Mouse (Mus musculus): Measurements from ENCODE around the gene Thrsp. TPM values are rescaled to one million over a fixed set of nuclear protein-coding genes. Genes with fewer than 3 reads are reported as not detected.
"Not testable (repeated sequence)": the region's sequence is repeated elsewhere in the genome, so short reads cannot be mapped to it uniquely, and the experiment has no call there.

Thrsp gene
- polyA plus RNA-seq (2012; ENCODE audit: insufficient read depth, insufficient read length, missing spikeins): not detected in 2 replicates

DNA sequence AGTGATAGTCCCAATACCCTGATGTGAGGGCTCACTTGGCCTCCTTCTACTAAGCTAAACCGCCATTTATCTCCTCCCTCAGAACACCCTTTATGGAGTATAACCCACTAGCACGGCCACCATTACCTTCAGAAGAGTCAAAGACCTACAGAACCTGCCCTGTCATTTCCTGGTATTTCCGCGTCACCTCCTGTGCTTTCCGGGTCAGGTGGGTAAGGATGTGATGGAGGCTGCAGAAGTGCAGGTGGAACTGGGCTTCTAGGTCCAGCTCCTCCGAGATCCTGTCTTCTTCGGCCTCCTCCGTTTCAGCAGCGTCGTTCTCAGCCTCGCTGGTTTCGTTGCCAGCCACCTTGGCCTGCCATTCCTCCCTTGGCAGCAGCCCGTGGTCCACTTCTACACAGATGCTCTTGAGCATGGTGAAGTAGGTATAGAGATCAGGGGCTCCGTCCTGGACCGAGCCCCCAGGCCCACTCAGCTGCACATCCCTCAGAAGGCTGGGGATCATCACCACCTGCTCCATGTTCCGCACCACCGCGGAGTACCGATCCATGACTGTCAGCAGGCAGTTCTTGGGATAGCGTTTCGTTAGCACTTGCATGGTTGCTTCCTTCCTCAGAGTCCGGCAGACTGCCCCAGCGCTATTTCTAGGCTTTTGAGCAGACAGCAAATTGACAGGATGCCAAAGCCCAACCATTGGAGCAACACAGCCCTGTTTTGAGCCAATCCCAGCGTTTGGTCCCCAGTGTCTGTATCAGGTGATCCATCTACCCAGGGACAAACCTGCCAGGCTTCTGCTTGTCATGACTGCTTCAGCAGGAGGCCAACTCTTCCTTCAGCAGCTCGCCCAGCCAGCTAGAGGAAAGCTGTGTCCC is at the start of gene Thrsp:
Gene Thrsp, minus strand, starts transcription at position 825 of the 872 bp plus-strand sequence.
- Histone ChIP-seq H3K27ac (ENCODE audit: insufficient read depth, low read depth, low read length) (no peak within 1 kb of the TSS), H3K4me1 (ENCODE audit: control insufficient read depth, insufficient read depth, low read length) (peaks cover 8% of the 10 kb centered on the region), H3K4me3 (ENCODE audit: insufficient read depth, low read length) (no peak within 1 kb of the TSS)
- no peak for TF ChIP-seq POLR2A (IDR thresholded peaks at IDR 0.05; ENCODE audit: borderline replicate concordance, low read depth, low read length)
- TF ChIP-seq CTCF (IDR thresholded peaks at IDR 0.05; ENCODE audit: low read depth, low read length): no peak

DNA sequence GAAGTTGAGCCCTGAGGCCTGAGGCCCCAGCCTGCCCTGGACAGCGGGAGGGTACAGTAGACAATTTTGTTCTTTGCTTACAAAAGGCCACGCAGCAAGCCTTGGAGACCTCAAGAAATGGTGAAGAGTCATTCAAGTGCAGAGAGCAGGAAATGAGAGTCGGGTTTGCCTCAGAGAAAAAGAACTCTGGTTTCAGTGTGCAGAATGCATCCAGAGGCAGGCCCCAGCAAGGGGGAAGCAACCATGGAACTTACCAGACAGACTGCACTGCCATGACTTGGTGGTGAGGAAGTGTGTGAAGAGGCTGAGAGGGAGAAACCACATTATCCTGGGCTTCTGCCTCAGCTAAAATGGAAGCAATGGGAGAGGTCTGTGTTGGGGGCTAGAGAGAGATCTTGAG is 38.0 kb upstream of the Thrsp start:
- peaks cover 7% of the 10 kb centered on the region; the same call in 1 of the 2 replicates for H3K4me1 ChIP-seq (ENCODE audit: control insufficient read depth, insufficient read depth, low read length)
- no peak overlapping the region for H3K4me3 ChIP-seq (ENCODE audit: insufficient read depth, low read length)
- TF ChIP-seq CTCF (IDR thresholded peaks at IDR 0.05; ENCODE audit: low read depth, low read length) (no peak), POLR2A (IDR thresholded peaks at IDR 0.05; ENCODE audit: borderline replicate concordance, low read depth, low read length) (no peak)
- no peak overlapping the region for H3K27ac ChIP-seq (ENCODE audit: insufficient read depth, low read depth, low read length)

DNA sequence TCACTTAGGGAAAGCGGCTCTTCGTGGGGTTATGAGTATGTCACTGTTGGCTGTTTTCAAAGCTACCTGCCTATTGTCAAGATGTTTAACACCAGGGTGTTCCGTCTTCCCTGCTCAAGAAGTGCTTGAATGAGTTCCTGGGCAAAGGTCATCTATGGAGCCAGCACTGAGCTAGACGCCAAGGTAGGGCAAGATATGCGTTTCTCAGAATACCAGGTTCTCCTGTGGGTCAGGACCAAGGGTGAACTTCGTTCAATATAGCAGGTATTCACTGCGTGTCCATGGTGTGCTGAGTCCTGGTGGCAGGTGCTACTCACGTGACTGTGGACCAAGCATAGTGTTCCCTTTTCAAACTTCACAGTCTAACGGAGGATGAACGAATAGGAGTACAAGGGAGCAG is 37.3 kb upstream of the Thrsp start:
- H3K27ac ChIP-seq (ENCODE audit: insufficient read depth, low read depth, low read length): no peak overlapping the region
- TF ChIP-seq CTCF (IDR thresholded peaks at IDR 0.05; ENCODE audit: low read depth, low read length): no peak
- no peak for TF ChIP-seq POLR2A (IDR thresholded peaks at IDR 0.05; ENCODE audit: borderline replicate concordance, low read depth, low read length)
- peaks cover 7% of the 10 kb centered on the region; the same call in 1 of the 2 replicates for H3K4me1 ChIP-seq (ENCODE audit: control insufficient read depth, insufficient read depth, low read length)

DNA sequence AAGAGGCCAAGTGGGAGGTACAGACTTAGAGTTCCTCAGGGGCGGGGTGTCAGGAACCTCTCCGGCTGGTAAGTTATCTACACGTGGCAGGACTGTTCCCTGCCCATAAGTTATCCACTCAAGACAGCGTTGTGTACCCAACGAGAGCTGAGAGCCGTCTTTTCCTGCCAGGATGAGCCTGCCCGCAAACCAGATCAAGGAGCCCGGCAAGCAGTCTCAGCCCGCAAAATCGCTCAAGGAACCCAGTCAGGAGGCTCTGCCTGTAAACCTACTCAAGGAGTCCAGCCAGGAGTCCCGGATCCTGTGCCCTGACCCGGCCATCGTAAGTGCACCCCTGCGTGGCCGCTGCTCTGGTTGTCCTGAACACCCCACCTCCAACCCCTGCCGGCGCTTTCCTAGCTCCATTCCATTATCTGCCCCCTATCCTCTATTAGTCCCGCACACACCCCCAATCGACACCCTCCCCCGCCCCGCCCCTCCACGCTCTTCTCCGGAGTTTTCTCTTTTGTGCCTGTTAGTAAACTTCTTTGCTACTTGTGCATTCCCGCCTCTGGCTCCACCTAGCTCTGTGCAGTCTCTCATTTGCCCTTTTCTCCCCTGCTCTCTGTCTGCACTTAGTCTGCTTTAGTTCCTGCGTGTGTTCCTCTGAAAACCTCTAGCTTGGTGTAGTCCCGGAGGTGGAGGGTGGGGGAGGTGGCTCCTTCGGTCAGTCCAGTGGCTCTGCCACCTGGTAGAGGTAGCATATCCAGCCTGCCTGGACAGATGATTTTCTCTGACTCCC is 35.8 kb upstream of the Thrsp start:
- TF ChIP-seq POLR2A (IDR thresholded peaks at IDR 0.05; ENCODE audit: borderline replicate concordance, low read depth, low read length): no peak
- TF ChIP-seq CTCF (IDR thresholded peaks at IDR 0.05; ENCODE audit: low read depth, low read length): no peak
- Histone ChIP-seq H3K27ac (ENCODE audit: insufficient read depth, low read depth, low read length) (no peak overlapping the region), H3K4me3 (ENCODE audit: insufficient read depth, low read length) (peak overlapping the region; percentile 48), H3K4me1 (ENCODE audit: control insufficient read depth, insufficient read depth, low read length) (peaks cover 7% of the 10 kb centered on the region; the same call in 1 of the 2 replicates)

More for the DNA sequence above, 37.3 kb upstream of the Thrsp start:
- no peak overlapping the region for H3K4me3 ChIP-seq (ENCODE audit: insufficient read depth, low read length)

DNA sequence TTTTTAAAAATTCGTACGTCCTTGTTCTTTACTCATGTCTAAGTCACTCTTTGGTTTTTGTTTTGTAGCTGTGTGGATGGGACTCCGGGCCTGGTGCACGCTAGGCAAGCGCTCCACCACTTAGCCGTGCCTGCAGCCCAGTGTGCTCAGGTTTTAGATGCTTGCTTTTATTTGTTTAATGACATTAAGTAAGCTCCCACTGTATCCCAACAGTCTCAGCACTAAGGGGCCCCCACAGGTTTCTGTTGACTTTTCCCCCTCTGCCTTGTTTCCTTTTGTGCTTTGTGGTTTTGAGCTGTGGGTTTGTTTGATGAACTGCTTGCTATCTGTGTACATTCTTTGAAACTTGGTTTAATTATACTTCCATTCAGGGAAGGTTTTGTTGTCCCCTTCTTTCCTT is 34.7 kb upstream of the Thrsp start:
- Histone ChIP-seq H3K27ac (ENCODE audit: insufficient read depth, low read depth, low read length) (no peak overlapping the region), H3K4me3 (ENCODE audit: insufficient read depth, low read length) (no peak overlapping the region), H3K4me1 (ENCODE audit: control insufficient read depth, insufficient read depth, low read length) (peaks cover 7% of the 10 kb centered on the region; the same call in 1 of the 2 replicates)
- no peak for TF ChIP-seq POLR2A (IDR thresholded peaks at IDR 0.05; ENCODE audit: borderline replicate concordance, low read depth, low read length)
- TF ChIP-seq CTCF (IDR thresholded peaks at IDR 0.05; ENCODE audit: low read depth, low read length): no peak

DNA sequence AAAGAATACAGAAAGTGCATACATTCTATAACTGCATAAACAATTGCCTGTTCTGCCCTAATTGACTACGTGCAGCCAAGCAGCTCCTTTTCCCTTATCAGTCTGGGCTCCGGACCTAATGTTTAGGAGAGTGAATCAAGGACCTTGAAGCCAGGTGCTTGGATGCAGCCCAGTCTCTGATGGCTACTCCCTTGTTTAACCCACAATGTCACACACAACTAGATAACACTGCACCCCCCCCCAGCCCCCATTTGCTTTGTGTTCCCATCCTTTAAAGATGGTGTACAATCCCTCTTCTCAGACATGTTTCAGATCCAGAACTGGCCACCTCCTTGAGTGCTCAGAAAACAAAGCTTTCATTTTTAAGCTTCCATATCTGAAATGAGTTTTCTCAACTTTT is 33.5 kb upstream of the Thrsp start, which contains the start of gene Kctd14:
Gene Kctd14, plus strand, starts transcription at position 301 of the 400 bp plus-strand sequence.
- H3K4me3 ChIP-seq (ENCODE audit: insufficient read depth, low read length); H3K27ac ChIP-seq (ENCODE audit: insufficient read depth, low read depth, low read length); H3K4me1 ChIP-seq (ENCODE audit: control insufficient read depth, insufficient read depth, low read length): not testable (repeated sequence)

DNA sequence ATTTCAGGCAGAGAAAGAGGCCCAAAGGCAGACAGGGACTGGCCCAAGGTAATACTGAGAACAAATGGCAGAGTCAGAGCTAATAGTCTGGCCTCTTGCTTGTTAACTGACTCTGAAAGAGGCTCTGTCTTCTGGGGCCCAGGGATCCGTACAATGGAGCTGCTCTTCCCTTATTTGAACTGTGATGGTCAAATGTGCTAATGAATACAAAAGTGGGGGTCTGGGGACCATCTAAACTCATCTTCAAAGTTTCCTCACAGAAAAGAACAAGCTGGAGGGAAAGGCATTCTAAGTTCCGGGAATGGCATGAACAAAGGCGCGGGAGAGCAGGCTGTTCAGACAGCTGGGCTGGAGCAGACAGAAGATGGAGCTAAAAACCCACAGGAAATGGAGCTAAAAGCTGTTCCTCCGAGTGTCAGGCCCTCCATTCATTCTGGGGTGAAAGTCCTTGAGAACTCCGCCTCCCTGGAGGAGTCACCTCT is 29.6 kb upstream of the Thrsp start:
- Histone ChIP-seq H3K4me1 (ENCODE audit: control insufficient read depth, insufficient read depth, low read length) (no peaks in the 10 kb centered on the region), H3K27ac (ENCODE audit: insufficient read depth, low read depth, low read length) (no peak overlapping the region), H3K4me3 (ENCODE audit: insufficient read depth, low read length) (no peak overlapping the region)
- TF ChIP-seq POLR2A (IDR thresholded peaks at IDR 0.05; ENCODE audit: borderline replicate concordance, low read depth, low read length): no peak
- TF ChIP-seq CTCF (IDR thresholded peaks at IDR 0.05; ENCODE audit: low read depth, low read length): no peak

DNA sequence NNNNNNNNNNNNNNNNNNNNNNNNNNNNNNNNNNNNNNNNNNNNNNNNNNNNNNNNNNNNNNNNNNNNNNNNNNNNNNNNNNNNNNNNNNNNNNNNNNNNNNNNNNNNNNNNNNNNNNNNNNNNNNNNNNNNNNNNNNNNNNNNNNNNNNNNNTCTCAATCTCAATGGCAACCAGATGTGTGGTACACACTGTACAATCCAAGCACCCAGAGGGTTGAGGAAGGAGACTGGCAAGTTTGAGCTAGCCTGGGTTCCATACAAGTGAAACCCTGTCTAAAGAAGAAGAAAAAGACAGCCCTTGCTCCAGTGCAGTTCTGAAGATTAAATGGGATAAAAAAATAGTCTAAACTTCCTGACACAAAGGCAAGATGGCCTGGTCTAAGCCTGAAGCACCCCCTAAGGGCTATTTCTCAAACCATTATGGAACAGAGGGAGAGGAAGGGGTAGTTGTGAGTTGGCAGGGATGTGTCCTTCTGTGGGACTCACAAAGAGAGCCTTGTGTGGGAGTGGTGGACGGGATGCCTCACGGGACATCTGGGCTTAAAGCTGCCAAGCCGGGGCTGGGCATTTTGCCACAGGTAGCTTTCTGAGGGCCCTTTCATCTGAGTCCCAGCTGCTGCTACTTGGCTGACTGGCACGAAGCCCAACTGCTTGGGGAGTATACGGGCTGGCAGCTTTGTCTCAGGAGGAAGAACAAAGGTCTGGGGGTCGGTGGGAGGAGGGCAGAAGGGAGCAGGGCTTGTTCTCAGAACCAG is 28.8 kb upstream of the Thrsp start:
- no peak overlapping the region for H3K4me3 ChIP-seq (ENCODE audit: insufficient read depth, low read length)
- TF ChIP-seq POLR2A (IDR thresholded peaks at IDR 0.05; ENCODE audit: borderline replicate concordance, low read depth, low read length): no peak
- no peak overlapping the region for H3K27ac ChIP-seq (ENCODE audit: insufficient read depth, low read depth, low read length)
- H3K4me1 ChIP-seq (ENCODE audit: control insufficient read depth, insufficient read depth, low read length): no peaks in the 10 kb centered on the region

DNA sequence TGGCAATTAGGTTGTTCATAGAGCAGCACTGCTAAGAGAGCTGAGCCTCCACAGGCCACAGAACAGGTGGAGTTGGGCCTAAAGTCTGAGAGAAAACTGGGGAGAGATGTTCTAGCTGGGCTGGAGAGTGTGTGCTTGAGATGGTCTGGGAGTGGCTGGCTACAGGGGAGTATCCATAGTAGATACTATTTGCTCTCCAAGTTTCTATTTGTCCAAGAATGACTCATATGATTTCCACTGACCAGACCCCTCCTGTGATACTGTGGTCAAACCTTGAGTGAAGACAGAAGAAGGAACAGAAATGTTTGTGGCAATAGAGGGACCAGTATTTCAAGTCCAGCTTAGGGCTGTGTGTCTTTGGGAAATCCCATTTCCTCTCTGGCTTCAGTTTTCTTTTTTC is 21.5 kb upstream of the Thrsp start:
- no peak overlapping the region for H3K27ac ChIP-seq (ENCODE audit: insufficient read depth, low read depth, low read length)
- no peak overlapping the region for H3K4me3 ChIP-seq (ENCODE audit: insufficient read depth, low read length)
- no peak for TF ChIP-seq CTCF (IDR thresholded peaks at IDR 0.05; ENCODE audit: low read depth, low read length)
- TF ChIP-seq POLR2A (IDR thresholded peaks at IDR 0.05; ENCODE audit: borderline replicate concordance, low read depth, low read length): no peak
- H3K4me1 ChIP-seq (ENCODE audit: control insufficient read depth, insufficient read depth, low read length): no peaks in the 10 kb centered on the region
